Mouse (Mus musculus) ES-CJ7 (cell line): ENCODE results near the gene Reps2.
A peak's percentile ranks its signal among the peaks of the same experiment; 100 is the strongest.

Experiments used
- DNase-seq: peaks from one replicate; pipeline ENCODE4 v3.0.0; 2011; ENCODE audit warnings: low read depth, low spot score

Reps2 gene

DNA sequence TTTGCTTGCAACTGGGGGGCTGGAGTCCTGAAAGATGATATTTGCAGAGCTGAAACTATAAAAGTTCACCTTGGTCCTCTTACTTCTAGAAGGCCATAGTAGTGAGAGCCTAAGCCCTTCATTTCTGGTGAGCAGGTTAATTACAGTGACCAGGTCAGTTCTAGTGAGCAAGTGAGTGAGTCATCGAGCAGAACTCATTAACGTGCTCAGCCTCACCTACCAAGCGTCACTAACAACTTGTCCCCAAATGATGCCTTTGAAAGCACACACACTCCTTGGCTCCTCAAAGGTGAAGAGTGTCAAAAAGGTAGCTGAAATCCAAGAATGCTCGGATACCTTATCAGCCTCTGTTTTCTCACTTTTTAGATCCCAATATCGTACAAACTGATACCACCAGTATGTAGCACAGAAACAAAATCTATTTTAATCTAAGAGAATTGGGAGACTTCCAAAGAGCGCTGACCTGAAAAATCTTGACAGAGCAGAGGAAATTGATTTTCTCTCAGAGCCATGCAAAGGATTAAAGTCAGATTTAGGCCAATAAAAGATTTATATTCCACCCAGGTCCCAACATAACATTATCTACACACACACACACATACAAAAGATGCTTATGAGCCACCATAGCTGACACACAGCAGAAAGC lies 53.2 kb downstream of the Reps2 start:
- no peak for DNase-seq

DNA sequence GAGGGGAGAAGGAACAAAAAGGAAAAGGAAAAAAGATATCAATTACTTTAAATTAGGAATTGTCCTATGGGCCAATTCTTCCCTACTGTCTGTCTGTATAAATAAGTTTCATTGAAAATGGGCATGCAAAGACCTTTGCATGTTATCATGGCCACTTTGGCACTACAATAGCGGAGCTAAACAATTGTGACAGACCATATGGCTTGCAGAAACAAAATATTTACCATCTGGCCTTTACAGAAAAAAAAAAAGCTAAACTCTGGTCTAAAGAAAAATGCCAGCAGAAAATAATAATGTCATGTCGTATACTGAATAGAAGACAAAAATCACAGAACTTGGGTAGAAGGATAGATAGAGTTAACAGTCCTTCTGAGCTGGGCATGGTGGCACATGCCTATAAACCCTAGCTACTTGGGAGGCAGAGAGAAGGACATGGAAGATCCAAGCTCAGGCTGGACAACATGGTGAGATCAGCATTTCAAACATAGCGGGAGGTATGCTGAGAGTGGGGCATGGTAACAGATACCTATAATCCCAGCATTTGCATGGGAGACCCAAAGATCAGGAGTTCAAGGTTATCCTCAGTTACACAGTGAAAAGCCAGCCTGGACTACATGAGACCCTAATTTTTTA lies 54.2 kb downstream of the Reps2 start:
- no peak for DNase-seq

GRCm38 (mm10) chrX:162584349-162584748 lies 59.1 kb downstream of the Reps2 start:
- DNase-seq: no peak

- no peak for DNase-seq
These were observed 62.9 kb downstream of the Reps2 start for GRCm38 (mm10) chrX:162580521-162580920.

DNA sequence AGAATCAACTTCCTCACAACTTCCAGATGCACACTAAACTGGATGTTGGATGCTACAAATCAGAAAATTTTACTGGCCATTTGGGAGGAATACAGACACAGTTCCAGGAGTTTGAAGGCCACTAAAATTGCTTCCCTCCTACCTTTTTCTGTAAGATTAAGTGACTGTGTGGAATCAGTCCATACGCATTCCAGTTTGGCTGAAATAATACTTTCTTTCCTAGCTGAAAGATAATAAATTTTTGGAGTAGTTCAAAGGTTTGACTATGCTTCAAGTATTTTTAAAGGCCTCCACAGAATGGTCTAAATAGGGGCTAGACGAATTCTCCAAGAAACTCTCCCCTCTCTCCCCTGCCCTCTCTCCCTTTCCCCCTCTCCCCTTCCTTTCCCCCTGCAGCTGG lies 75.0 kb downstream of the Reps2 start:
- DNase-seq: no peak

DNA sequence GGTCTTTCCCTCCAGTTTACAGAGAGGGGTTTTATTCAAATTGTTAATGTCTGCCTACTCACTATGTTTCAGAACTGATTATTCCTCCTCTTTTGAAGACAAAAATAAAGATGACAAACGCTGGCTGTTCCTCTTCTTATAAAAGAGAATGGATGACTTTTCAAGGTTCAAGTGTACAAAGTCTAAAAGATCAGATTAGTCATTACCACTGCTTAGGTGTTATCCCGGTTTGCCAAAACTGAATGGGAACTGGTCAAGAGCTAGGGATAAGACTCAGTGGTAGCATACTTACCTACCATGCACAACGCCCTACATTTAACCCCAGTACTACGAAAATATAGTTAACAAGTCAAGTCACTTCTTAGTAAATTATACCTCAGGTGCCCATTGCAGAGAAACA lies 77.9 kb downstream of the Reps2 start:
- no peak for DNase-seq

DNA sequence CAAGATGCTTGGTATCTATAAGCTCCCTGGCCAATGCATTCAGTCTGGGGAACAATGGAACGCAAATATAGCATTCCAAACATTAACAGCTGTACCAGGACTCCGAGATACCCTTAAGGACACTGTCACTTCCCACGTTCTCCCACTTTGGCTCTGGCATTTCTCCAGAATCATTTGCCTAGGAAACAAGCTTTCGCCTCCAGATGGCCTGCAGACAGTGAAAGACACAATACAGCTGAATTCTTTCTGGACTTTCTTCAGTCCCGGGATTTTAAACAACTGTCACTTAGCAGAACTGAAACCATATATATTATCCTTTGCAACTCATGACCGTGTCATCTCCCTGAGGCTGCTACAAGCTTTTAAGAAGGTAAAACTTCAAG lies 87.0 kb downstream of the Reps2 start:
- DNase-seq: no peak

- no peak for DNase-seq
These were observed 87.6 kb downstream of the Reps2 start for GRCm38 (mm10) chrX:162555729-162556458.

DNA sequence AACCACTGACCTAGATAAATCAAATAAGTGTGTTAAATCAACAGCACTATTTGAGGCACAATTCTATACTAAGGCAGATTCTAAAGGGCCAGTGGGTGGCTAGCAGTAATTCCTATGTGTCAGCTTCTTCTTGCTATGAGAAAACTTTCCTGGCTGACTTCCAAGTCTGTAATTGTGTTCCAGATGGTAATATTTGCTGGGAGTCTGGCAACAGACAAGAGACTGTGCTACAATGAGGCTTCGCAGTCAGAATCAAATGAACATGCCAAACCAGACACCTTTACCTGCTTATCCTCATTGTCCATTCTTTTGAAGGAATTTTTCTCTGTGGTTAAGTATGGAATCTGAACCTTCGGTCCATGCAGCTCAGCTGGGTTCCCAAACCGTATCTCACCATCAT lies 88.9 kb downstream of the Reps2 start:
- DNase-seq: no peak

GRCm38 (mm10) chrX:162552383-162552782 lies 91.1 kb downstream of the Reps2 start:
- no peak for DNase-seq

- no peak for DNase-seq
These were observed 98.4 kb downstream of the Reps2 start for GRCm38 (mm10) chrX:162545037-162545436.

DNA sequence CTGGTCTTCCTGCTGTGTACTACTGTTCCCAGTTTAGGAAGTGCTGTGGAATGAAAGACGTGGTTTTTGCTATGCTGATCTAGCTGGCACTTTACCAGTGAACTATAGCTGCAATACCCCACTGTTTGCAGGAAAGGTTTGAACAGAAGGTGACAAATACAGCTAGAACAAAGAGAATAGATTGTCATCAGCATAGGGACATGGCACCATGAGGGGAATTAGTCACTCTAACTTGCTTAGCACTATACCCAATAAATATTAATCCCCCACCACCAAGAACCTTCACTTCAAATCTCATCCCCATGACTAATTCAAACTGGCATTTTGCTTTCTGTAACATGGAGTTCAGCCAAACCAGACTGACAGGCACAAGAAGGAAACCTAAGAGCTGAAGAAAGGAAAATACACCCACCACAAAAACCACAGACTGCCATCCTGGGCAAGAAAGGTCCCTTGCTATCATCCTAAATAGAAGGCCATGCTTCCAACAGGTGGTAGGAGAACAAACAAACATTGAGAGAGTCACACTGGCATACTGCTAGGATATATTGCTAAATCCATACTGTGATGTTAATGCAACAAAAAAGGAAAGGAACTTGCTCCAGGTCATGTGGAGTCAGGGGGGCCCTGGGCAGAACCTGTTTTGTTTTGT lies 100.7 kb downstream of the Reps2 start:
- DNase-seq: no peak

DNA sequence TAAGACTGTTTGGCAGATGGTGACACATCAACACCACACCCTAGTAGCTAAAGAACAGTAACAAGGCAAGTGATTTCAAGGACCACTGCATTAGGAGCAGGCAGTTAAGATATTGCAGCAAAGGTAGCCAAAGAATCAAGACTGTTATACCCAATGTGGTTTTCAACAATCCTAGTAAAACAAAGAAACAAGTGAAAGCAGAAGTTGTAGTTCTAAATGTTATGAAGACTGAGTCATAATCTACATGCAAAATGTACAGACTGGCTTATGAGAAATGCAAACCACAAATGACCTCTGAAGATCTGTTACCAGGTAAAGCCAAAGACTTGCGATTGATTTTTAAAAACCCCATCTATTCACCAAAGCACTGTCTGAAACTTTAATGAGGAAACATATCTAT lies 101.5 kb downstream of the Reps2 start:
- DNase-seq: no peak

GRCm38 (mm10) chrX:162531016-162531415 lies 112.4 kb downstream of the Reps2 start:
- no peak for DNase-seq

DNA sequence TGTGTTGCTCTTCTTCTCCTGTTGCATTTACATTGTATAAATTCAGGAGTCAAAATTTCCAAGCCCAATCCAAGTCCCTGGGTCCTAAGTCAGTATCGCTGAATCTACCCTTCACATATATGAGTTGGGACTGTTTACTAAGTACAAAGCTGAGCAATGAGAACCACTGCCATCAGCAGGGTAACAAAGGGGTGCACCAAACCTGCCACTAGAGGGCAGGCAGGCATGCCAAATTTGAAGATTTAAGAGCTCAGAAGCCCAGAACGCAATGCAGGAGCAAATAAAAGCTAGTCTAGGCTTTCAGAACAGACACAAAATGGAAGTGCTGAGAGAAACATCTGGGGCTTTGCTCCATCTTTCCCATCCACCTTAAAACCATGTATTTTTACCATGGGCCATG lies 116.2 kb downstream of the Reps2 start:
- peak; percentile 41 for DNase-seq

DNA sequence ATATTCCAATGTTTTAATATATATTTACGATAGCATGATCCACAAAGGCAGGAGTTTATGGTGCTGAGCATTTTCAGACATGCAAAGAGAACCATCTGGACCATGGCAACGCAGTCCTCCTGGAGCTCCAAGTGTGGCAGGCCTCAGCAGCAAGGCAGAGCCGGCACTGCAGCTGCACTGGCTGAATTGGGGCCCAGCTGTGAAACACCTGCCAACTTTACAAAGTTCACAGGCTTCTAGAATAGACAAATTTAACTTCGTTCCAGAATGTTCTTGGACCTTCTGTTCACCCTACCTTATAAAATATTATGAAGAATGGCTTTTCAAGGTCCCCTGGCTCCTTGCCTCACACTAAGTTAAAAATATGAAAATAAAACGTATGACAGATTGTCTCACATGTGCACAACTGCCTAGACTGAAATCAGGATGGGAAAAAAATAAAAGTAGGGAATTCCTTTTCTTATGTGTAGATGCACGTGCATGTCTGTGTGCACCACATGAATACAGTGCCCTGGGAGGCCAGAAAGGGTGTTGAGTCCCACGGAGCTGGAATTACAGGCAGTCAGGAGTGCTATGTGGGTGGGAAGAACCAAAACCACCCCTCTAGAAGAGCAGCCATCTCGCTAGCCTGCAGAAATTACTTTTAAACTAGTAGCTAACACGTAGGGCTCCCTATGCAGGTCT lies 121.5 kb downstream of the Reps2 start:
- no peak for DNase-seq

GRCm38 (mm10) chrX:162521197-162521596 lies 122.3 kb downstream of the Reps2 start:
- no peak for DNase-seq

DNA sequence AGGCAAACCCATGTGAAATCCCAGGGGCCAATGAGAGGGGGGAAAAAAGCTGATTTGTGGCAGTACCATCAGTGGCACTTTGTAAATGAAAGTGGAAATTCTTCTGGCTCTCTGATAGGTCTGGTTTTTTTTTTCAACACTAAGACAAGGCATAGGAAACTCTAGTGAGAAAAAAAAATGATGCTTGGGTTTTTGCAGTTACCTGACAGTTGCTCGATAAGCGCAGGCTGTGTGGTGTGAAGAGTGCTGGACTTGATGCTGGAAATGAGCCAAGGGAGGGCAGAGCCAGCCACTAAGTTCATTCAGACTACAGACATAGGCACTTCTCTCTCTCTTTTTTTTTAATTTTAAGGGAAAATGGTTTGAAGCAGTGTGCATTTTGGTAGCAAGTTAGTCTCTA lies 123.1 kb downstream of the Reps2 start:
- no peak for DNase-seq

- DNase-seq: no peak
These were observed 132.9 kb downstream of the Reps2 start for GRCm38 (mm10) chrX:162510426-162510980.

DNA sequence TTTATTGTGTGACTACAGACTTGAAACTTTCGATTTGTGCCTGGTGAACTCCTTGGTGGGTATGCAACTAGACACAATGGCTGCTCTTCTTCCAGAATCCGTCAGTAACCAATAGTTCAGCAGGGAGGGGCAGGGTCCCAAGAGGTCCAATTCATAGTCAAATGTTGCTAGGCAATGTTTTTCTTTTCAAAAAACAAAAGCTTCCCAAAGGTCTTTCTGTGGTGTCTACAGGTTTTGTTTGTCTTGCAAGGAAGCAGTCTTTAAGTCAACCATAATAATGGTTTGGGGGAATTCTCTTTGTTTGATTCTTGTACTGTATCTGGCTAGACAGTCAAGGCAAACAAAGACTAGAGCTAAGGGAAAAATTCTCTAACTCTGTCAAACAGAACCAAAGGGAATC lies 138.3 kb downstream of the Reps2 start:
- peak; percentile 85 for DNase-seq

GRCm38 (mm10) chrX:162503436-162503835 lies 140.0 kb downstream of the Reps2 start:
- DNase-seq: no peak

- no peak for DNase-seq
These were observed 142.5 kb downstream of the Reps2 start for GRCm38 (mm10) chrX:162500962-162501361.
